Mouse (Mus musculus): ENCODE data around the gene Ptcd2.

Ptcd2 gene

DNA sequence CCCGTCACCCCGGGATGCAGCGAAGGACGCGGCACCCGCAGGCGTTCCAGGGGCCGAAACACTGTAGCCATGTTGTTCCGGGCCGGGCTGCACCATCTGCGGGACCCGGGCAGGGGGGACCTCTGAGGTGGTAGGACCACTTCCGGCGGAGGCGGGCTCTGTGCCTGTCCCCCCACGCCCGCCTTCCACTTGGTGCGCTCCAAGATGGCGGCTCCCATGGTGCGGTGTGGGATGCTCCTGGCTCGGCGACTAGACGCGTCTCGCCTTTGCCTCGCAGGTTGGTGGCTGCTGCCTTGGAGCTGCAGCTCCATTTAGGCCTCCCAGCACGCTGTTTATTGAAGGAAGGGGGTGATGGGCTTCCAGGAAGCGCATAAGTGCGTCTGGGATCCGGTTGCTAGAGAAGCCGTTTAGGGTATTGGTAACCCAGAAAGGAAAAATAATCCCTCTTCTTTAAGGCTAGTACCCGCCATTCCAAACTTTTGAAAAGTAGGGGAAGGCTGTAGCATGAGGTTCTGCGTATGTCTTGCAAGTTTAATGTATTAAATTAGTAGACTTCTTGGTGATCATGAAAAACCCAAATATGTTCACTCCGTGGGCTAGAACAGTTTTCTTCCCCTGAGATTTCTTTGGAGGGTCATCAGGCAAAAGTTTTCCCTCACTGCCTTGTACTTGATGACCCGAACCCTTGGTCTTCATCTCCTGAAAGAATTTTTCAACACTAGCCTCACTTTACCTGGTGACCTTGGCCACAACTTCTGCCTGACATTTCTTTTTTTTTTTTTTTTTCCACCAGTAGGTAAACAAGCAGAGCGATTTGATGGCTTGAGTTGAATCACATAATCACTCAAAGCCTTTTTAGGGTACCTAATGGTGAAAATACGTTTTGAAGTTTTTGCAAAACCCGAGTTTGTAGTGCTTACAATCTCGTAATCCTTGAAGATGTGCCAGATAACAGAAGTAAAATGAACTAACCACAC is at the start of gene Ptcd2, which contains the start of gene Mrps27:
Ptcd2 (minus strand) TSS at position 107 of the 977 bp plus-strand sequence.
Mrps27 (plus strand) TSS at position 188 of the 977 bp plus-strand sequence.
- DNase-seq (ENCODE audit: inconsistent age in 2 of 2, low spot score in 1 of 2), result peak; percentile 98 to 99

DNA sequence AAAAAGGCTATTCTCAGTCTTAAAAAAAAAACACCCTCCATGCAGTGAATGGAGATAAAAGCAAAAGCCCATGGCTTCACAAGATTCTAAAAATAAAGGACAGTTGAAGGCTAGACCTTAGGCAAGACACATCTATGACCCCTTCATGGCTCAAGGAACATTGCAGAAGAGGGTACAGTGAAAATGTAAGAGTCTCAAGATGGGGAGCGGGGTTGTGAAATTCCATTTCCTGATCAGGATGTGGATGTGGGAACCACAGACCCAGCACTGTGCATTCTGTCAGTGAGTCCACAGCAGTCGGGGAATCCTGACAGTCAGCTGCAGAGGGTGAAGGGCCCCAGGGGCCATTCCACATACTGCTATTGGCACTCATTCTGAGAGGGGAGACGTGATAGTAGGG is 48.6 kb upstream of the Ptcd2 start:
- DNase-seq (ENCODE audit: inconsistent age in 2 of 2, low spot score in 1 of 2), result no peak

DNA sequence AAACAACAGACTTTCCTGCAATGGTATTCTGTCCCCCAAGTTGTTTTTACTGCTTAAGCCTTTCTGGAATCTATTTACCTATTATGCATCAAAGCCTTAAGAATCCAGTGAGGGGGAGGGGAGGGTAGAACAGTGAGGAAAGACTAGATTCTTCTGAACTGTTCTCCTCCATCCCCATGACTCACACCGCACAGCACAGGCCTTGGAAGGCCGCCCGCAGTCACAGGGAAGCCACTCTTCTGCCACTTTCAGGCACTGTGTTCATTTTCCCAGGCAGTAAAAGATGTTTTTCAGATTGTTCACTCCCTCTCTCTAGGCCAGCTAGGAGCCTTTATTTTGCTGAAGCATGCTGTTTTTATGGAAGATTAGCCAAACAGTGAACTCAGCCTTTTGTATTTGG is 46.9 kb upstream of the Ptcd2 start:
- peak; percentile 90 to 94 for DNase-seq (ENCODE audit: inconsistent age in 2 of 2, low spot score in 1 of 2)

DNA sequence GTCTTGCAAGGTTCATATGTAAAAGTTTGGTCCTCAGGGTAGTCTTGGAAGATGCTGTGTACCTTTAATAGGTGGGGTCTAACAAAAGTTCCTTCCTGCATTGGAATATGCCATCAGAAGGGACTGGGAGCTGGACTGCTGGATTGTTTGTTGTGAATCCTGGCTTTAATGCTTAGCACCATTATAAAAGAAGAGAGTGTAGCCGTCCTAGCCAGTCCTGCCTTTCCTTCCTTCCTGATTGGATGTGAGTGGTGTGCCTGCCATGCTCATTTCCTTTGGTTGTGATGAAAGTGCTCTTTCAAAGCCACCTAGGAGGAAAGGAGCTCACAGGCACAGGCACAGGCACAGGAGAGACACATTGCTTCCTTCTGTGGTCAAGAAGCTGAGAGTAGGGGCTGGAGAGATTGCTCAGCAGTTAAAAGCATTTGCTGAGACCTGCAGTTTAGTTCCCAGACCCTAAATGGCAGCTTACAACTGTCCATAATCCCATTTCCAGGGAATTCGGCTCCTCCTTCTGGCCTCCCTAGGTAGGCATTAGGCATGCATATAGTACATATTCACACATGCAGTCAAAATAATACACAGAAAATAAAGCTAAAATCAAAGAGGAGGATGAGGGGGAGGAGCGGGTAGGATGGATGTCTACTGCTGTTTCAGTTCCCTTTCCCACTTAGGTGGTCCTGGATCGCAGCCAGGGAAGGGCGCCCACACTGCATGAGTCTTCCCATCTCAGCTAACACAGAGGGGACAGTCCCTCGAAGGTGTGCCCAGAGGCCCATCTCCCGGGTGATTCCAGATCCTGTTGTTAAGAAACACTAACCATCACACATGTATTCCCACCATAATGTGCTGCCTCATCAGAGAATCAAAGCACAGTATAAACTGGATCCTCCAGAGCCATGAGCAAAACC is 43.7 kb upstream of the Ptcd2 start:
- DNase-seq (ENCODE audit: inconsistent age in 2 of 2, low spot score in 1 of 2), result no peak

DNA sequence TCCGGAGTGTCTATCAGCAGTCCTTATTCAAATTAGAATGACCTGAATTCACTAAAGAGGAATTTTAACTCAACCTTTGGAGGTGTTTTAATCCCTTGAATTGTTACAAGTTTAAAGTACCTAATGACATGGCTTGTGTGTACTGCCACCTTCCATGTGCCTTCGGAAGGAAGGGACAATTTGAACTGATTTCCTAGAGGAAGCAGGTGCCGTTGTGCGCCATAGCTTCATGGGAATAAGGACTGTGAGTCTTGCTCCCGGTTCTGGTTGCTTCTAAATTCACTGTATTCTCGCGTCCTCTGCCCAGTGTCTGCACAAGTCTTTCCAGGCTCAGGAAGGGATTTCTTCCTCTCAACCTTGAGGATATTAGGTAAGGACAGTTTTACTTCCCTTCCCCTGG is 41.8 kb upstream of the Ptcd2 start:
- no peak for DNase-seq (ENCODE audit: inconsistent age in 2 of 2, low spot score in 1 of 2)

DNA sequence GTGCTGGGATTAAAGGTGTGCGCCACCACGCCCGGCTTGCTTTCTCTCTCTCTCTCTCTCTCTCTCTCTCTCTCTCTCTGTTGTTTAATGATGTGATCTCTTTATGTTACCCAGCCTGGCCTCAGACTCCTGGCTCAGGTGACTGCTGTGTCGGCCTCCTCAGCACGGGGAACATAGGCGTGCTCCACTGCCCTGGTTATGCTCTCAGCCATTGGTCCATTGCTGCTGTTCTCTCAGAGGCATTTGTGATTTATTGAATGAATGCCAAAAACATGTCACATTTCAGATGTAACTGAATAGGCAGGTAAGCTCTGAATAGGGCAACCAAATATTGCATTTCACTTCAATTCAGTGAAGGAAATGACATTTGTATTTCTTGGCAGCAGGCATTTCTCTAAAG is 41.4 kb upstream of the Ptcd2 start:
- no peak for DNase-seq (ENCODE audit: inconsistent age in 2 of 2, low spot score in 1 of 2)

DNA sequence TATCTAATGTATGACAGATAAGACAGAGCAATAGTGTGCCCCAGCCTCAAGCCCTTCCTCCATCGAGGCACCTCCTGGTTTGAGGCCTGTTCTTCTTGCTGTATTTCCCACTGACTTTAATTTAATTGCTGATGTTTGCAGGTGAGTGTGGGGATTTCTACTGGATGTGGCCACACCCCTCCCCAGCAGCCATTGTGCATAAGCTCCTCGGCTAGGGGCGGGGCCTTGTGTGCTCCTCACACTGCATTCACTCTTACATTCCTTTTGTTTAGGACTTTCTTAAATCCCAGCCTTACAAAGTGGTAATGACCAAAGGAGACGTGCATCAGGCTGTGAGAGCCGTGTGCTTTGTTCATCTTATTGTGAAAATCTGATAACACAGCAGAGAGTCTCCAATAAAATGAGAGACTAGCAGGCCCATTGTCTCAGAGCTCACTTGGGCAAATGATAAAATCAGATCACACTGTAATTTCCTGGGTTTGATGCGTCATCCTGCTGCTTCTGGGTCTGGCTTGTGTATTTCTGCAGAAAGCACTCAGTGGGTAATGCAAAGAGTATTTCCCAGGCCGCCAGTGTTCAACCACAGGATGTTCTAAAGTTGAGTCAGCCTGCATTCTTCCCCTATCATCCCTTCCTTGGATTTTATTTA is 40.2 kb upstream of the Ptcd2 start:
- peak in 1 of 2 experiments; percentile 42 for DNase-seq (ENCODE audit: inconsistent age in 2 of 2, low spot score in 1 of 2)

DNA sequence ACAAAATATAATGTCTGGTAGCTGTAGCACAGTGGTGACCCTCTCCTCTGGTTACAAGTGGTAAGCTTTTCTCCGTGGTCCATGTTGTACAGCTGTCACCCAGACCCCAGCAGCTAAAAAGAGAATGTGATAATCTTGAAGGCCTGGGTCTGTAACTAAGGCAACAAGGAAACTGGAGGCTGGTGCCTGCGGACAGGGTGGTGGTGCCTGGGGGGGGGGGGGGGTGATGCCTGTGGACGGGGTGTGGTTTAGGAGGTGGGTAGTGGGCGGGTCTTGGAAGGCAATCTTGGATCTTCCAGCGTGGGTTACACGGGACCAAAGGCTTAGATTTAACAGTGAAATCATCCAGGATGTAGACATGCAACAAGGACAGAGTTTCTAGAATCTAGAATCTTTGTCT is 37.9 kb upstream of the Ptcd2 start:
- DNase-seq (ENCODE audit: inconsistent age in 2 of 2, low spot score in 1 of 2), result no peak

DNA sequence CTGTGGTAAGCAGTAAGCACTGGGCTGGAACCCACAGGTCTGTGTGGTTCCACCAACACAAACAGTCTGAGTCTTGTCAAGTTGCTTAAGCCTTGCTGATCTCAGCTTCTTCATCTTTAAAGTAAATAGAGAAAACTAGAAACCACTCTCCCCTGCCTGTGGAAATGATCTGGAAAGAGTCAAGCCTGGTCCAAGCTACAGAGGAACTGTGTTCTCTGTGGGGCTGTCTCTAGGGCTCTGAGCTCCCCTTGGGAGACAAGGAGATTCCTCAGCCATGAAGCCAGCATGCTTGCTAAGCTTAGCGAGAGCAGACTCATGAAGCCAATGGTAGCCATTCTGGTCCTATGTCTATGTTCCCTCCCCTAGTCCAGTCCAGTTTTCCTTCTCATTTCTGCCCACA is 33.7 kb upstream of the Ptcd2 start:
- DNase-seq (ENCODE audit: inconsistent age in 2 of 2, low spot score in 1 of 2), result no peak

DNA sequence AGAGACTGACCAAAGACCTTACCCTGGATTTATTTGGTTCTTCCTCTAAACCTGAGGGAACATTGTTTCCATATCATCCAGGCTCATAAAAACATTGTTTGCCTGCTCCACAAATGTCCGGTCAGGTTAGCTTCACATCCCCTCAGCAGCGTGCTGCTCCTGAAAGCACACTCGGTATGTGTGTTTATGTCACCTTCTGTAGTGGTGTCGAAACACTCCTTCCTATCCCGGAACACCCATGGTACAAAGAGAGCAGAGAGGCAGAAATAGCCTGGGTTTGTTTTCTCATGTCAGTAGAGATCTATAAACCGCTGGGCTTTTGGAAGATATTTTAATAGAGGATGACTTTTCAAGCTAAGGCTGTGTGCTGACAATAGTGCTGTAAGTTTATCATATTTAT is 32.5 kb upstream of the Ptcd2 start:
- no peak for DNase-seq (ENCODE audit: inconsistent age in 2 of 2, low spot score in 1 of 2)

DNA sequence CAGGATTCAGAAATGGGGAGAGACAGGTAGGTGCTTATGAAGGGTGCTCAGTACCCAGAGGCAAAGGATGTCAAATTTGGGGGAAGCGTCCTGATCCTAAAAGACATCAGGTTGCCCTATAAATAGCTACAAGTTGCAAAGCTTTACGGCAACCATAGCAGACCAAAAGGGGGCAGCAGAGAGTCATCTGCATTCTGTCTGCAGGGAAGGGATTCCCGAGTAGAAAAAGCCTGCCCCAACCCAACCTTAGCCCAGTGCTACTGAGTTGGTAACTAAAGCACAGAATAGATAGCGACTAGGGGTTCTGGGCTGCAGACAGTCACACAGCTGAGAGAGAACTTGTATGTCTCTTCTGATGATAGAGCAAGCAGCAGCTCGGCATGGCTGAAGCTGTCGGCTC is 31.0 kb upstream of the Ptcd2 start:
- DNase-seq (ENCODE audit: inconsistent age in 2 of 2, low spot score in 1 of 2), result peak; percentile 80 to 94

DNA sequence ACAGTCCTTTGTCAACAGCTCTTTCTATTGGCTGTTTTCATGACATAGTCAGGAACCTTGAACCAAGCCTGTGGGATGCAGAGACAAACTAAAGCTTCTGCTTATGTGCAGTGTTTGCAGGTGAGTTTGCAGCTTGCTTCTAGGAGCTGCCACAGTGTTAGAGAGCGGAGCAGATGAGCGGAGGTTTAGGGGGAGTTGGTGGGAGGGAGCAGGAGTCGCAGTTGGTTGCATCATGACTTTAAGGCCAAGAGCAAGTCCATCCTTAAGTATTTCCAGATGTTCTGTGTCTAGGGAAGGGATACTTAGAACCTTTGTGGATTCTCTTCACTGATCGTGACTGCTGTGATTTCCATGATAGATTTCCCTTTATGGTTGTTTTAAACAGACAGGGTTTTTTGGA is 29.7 kb upstream of the Ptcd2 start:
- DNase-seq (ENCODE audit: inconsistent age in 2 of 2, low spot score in 1 of 2), result no peak

DNA sequence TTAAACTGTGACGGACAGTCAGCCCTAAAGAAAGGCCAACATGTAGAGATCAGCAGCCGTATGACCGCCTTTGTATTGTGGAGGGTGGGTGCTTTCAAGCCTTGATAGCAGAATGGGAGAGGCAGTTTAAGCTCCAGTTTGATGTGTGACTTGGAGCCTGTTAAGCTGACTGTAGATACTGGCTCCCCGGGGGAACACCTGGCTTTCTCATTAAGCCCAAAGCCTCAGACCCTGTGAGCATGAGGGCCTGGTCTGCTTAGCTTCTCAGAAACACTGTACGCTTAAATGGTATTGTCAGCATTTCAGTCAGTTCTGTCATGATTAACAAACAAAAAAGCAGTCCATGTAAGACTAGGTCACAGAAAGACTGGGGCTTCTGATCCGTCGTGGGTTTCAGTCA is 29.2 kb upstream of the Ptcd2 start:
- DNase-seq (ENCODE audit: inconsistent age in 2 of 2, low spot score in 1 of 2), result no peak

DNA sequence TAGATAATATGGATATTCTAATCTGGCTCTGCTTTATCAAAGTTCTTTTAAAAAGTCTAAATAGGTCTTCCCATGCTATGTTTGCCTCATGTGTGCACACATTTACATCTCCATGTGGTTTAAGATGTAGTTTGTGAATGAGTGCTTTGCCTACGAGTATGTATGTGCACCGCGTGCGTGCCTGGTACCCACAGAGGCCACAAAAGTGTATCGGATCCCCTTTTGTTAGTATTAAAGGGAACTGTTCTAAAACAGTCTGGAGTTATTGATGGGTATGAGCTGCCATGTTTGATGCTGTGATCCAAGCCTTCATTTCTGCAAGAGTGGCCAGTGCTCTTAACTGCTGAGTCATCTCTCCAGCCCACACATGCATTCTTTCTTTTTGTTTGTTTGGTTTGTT is 26.8 kb upstream of the Ptcd2 start:
- no peak for DNase-seq (ENCODE audit: inconsistent age in 2 of 2, low spot score in 1 of 2)

DNA sequence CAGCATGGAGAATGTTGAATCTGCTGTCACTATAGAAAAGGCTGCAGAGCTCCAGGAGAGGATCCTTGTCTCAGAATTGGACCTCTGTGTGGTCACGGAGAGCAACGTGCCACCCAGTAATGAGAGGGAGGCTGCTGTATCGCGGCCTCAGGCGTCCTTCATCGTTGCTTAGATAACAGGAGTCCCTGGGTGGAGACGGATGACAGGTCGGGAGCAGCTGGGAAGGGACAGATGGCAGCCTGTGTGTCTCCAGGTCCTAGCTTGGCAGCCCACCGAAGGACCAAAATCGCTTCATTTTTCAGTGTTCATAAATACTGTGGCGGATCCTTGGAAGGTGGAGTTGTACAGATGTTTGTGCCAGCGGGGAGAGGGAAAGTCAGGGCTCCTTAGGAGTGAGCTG is 24.6 kb upstream of the Ptcd2 start:
- no peak for DNase-seq (ENCODE audit: inconsistent age in 2 of 2, low spot score in 1 of 2)

DNA sequence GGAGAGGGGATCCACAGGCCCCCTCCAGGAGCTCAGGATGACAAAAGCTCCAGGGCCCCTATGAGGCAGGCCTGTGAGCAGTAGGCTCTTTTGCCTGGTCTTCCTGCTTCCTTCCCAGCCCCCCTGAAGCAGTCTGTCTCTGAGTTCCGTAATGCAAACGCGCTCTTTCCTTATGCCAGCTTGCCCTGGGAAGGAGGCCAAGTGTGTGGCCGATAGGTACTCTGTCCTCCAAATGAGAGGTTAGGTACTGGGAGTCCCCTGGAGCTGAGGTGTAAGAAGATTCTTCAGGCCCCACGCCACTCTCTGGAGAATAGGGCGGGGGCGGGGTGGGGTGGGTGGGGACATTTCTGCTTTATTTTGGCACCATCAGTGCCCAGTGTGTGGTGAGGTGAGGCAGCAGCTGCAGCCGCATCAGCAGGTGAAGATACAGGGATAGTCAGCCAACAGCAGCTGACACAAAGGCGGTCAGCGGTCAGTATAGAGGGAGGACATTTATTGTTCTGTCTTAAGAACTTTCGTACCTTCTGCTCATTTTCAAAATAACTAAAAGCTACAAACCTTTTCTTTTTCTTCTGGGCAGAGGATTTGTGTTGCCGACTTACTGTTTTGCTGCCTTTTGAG is 23.2 kb upstream of the Ptcd2 start:
- no peak for DNase-seq (ENCODE audit: inconsistent age in 2 of 2, low spot score in 1 of 2)

DNA sequence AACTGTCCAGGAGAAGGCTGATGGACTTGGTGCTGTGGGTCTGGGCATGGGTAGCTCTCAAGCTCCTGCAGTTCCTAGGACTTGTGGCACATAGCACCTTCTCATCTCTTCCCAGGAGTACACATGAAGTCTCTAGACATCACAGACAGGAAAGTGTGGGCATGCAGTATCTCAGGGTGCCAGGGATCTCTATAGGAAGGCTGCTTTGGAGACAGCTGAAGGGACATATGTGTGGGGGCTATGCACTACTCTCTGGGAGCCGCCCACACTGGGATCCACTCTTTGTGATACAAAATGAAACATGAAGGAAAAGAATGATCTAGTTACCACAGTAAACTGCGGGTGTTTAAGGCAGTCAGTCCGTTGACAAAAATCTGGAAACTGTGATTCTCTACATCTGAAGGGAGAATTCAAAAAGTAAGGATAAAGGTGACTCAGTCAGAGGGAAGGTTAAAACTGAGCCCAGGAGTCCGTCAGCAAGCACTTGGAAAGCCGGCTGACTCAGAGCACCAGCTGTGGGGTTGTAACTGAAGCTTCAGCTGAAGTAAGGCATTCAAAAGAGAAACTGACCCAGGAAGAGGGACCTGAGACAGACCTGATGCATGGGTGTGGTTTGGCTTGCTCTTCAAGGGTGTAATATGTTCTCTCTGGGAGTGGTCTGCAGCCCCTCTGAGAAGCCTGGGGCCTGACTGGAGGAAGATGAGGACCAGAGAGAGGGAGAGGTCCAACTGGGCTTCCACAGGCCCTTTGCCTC is 22.1 kb upstream of the Ptcd2 start:
- no peak for DNase-seq (ENCODE audit: inconsistent age in 2 of 2, low spot score in 1 of 2)

DNA sequence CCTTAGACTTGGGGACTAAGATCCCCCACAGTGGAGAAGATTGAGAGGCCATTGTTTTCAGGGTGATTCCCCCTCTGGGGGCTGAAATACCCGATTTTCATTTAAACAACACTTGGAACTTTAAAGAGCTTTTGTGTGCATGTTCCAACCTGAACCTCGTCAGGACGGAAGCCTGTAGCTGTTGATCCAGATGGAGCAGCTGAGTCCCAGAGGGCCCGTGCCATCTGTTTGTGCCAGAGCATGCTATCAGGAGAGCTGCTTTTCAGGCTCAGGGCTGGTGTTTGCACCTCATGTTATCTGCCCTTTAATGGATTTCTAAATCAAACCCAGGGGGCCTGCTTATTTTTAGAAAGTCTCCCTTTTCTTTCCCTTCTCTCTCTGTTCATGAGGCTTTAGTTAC is 19.4 kb upstream of the Ptcd2 start:
- no peak for DNase-seq (ENCODE audit: inconsistent age in 2 of 2, low spot score in 1 of 2)

DNA sequence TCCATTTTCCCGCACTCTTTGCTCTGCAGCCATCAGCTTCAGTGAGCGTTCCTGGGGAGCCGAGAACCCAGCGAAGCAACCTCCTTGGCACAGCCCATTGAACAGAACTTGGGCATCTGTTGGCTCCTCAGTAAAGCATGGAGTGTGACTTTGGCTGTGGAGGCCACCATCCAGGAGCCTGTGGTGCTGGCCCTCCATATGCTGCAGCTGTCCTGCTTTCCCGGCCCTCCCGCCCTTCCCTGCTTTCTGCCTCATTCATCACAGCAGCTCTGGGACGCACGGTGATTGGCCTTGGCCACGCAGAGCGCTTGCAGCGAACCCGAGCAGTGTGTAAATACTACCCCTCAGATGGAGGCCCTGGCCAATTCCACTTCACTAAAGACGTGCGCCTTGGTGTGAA is 14.4 kb upstream of the Ptcd2 start:
- no peak for DNase-seq (ENCODE audit: inconsistent age in 2 of 2, low spot score in 1 of 2)
